Mouse (Mus musculus) cerebellum, postnatal 10 days (tissue): ENCODE results near the gene Dpm3.

Source experiments
- DNase-seq, 2 experiments: peaks; one replicate each; pipeline ENCODE4 v3.0.0; 2021; ENCODE audit warnings: mixed read lengths in 2 of 2

Dpm3 gene

GRCm38 (mm10) chr3:89232614-89233013 lies 26.5 kb upstream of the Dpm3 start:
- no peak for DNase-seq

- DNase-seq, result no peak
Observed at GRCm38 (mm10) chr3:89233562-89234110, 25.5 kb upstream of the Dpm3 start.

GRCm38 (mm10) chr3:89236516-89236915 lies 22.6 kb upstream of the Dpm3 start:
- no peak for DNase-seq

GRCm38 (mm10) chr3:89237682-89238081 lies 21.5 kb upstream of the Dpm3 start:
- DNase-seq, result no peak

GRCm38 (mm10) chr3:89238494-89238893 lies 20.7 kb upstream of the Dpm3 start:
- DNase-seq, result no peak

GRCm38 (mm10) chr3:89242331-89242895 lies 16.7 kb upstream of the Dpm3 start:
- peak; percentile 83 to 91 for DNase-seq

- DNase-seq, result peak; percentile 67 to 69
Observed at GRCm38 (mm10) chr3:89243609-89244008, 15.5 kb upstream of the Dpm3 start.

GRCm38 (mm10) chr3:89244158-89244981 lies 14.8 kb upstream of the Dpm3 start:
- DNase-seq, result peak; percentile 81 to 84

- peak; percentile 97 for DNase-seq
Observed at GRCm38 (mm10) chr3:89244982-89245687, 14.0 kb upstream of the Dpm3 start.

GRCm38 (mm10) chr3:89245688-89246171 lies 13.4 kb upstream of the Dpm3 start, which contains the start of gene Krtcap2:
Gene Krtcap2, plus strand, starts transcription at chr3:89245966.
- DNase-seq, result peak; percentile 89 to 90

GRCm38 (mm10) chr3:89246261-89247100 lies 12.7 kb upstream of the Dpm3 start, which contains the start of gene Trim46:
Gene Trim46, minus strand, starts transcription at chr3:89246309.
- DNase-seq, result peak; percentile 97

GRCm38 (mm10) chr3:89247466-89247865 lies 11.7 kb upstream of the Dpm3 start:
- DNase-seq, result no peak

- DNase-seq, result peak; percentile 83 to 88
Observed at GRCm38 (mm10) chr3:89250435-89251040, 8.6 kb upstream of the Dpm3 start.

GRCm38 (mm10) chr3:89251365-89251895 lies 7.7 kb upstream of the Dpm3 start:
- DNase-seq, result peak in 1 of 2 experiments; percentile 37

- no peak for DNase-seq
Observed at GRCm38 (mm10) chr3:89254994-89255393, 4.2 kb upstream of the Dpm3 start.

GRCm38 (mm10) chr3:89256177-89256576 lies 3.0 kb upstream of the Dpm3 start:
- DNase-seq, result no peak

- DNase-seq, result no peak
Observed at GRCm38 (mm10) chr3:89260211-89260610, 1.1 kb downstream of the Dpm3 start.

GRCm38 (mm10) chr3:89262417-89262816 lies 3.3 kb downstream of the Dpm3 start:
- DNase-seq, result no peak

- peak; percentile 86 for DNase-seq
Observed at GRCm38 (mm10) chr3:89266439-89266893, 7.3 kb downstream of the Dpm3 start.

- no peak for DNase-seq
Observed at GRCm38 (mm10) chr3:89268916-89269315, 9.8 kb downstream of the Dpm3 start.
